Mouse (Mus musculus): ENCODE results near the gene Olfm3.

The Olfm3 gene

DNA sequence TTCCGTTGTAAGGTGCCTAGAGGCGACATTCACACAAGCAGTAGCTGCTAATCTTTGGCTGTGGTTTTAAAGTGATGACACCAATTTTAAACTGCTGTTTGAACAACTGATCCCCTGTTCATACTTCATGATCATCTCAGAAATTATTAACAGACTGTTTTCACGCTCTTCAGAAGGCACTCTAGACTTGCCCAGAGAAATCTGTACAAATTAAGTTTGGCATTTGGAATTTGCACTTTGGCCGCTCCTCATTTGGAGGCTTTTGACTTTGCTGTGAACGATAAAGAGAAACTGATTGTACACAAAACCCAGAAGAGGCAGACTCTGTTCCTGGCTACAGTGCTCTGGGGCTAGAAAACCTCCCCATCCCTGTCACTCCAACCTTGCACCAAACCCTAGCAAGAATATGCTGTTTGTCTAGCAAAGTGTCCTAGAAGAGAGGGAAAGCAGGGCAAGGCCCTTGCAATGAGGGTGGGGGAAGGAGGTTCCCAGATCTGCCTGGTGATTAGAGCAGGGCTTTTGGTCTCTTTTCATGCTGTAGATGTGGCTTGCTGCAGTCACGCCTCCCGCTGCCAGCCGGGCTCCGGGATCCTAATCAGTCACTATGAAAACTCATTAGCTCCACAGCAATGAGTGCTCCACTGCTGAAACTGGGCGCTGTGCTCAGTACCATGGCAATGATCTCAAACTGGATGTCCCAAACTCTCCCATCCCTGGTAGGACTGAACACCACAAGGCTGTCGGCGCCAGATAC is 176.7 kb downstream of the Olfm3 start:
- DNase-seq (ENCODE audit: low read depth, low spot score): no peak

GRCm38 (mm10) chr3:115081371-115081770 is 177.5 kb downstream of the Olfm3 start:
- no peak for DNase-seq (ENCODE audit: low read depth, low spot score)

GRCm38 (mm10) chr3:115082947-115083346 is 179.1 kb downstream of the Olfm3 start:
- no peak for DNase-seq (ENCODE audit: low read depth, low spot score)

GRCm38 (mm10) chr3:115088281-115088680 is 184.4 kb downstream of the Olfm3 start:
- no peak for DNase-seq (ENCODE audit: low read depth, low spot score)

- DNase-seq (ENCODE audit: low read depth, low spot score): no peak
Measured at GRCm38 (mm10) chr3:115090670-115091069, 186.8 kb downstream of the Olfm3 start.

GRCm38 (mm10) chr3:115095496-115095895 is 191.6 kb downstream of the Olfm3 start:
- DNase-seq (ENCODE audit: low read depth, low spot score): no peak

DNA sequence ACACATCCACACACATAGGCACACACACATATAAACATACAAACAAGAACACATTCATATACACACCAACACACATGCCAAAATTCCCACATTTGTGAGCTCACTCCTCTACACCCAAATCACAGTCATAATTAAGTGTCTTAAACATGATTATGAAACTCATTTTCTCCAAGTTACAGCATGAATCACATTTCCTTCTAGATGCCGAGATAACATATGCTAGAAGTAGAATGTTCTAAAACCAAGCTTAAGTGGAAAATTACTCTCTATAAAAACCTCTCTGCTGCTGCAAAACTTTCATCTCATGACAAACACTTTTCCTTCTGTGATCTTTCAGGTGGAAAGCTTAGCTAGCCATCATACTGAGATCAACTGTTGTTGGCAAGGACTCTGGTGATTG is 195.7 kb downstream of the Olfm3 start:
- DNase-seq (ENCODE audit: low read depth, low spot score): no peak

- no peak for DNase-seq (ENCODE audit: low read depth, low spot score)
Measured at GRCm38 (mm10) chr3:115104155-115104801, 200.4 kb downstream of the Olfm3 start.

DNA sequence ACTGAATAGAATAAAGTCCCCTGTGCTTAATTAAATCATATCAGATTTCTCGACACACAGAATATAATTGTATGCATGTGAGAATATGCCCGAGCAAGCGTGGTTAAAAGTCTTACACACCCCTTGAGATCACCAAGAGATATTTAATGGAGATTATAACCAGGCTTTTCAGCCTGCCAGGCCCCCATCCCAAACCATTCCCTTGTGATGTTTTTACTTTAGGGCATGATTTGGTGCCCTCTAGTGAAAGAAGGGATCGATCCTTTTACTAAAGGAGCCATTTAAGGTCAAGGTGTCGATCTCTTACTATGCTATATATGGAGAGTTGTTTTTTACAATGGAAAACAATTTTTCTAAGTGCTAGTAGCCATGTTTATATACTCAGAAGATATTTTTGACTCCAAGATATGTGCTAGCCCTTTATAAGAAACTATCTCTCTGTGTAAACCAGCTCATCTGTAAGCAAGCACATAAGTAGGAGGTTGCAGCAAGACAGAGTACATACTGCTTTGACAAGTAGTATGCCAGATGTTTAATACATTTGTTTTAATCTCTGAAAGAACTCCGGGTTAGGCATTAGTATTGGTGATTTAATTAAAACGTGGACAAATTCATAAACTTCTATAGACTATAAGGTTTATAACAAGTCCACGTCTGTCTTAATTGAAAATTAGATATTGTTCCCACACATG is 201.1 kb downstream of the Olfm3 start:
- no peak for DNase-seq (ENCODE audit: low read depth, low spot score)

GRCm38 (mm10) chr3:115145722-115146121 is 241.8 kb downstream of the Olfm3 start:
- no peak for DNase-seq (ENCODE audit: low read depth, low spot score)

DNA sequence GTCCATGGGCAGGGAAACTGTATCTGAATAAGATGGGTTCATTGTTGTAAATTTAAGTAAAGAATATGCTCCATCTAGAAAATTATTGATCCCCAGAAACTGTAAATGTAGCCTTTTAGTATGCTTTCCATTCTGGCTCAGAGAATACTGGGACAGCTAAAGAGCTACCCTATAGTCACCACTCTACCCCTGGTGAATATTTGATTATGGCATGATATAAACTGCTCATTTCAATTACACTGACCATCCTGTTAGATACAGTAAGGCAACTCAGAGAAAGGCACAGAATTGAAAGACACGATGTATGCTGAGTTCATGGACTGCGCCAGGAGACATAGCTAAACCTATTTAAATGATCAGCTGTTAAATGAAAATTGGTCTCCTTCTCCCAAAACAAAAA is 242.4 kb downstream of the Olfm3 start:
- DNase-seq (ENCODE audit: low read depth, low spot score): no peak

DNA sequence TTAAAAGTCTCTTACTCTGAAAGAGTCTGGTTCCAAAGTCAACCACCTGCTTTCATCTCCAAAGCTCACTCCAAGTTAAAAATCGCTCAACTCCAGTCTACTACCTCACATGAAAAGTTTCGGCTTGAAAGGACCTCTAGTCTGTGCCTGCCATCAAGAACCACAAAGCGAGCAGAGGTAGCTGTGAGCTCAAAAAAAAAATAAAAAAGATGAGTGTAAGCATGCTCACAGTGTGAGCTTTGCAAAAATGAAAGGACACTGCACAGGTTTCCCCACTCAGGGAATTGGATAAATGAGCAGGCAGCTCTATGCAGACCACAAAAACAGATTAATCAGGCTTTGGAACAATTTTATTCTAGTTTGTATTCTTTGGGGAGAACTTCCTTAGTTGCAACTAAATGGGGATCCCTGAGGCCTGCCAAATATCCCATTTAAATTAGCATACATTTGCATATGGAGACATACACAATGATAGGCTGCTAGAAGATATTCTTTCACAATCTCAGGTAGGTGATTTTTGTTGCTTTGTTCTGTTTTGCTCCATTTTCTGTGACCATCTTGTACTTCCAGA is 255.1 kb downstream of the Olfm3 start:
- no peak for DNase-seq (ENCODE audit: low read depth, low spot score)

DNA sequence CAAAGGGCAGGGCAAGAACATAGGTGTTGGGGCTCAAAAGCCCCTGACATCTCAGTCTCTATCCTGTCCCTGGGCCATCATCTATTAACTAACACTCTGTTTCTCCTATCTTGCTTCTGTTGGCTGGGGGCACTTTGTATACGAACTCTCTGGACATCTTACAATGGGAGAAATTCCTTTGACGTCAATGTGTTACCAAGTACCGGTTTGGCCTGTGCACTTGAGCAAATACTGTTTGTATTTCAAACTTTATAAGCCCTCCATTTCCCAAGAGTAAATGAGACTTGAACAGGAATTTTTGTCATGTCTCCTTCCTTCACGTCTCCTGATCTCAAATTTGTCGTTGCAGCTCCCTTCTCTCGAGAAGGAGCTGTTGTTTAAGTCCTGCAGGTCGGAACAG is 270.7 kb downstream of the Olfm3 start:
- DNase-seq (ENCODE audit: low read depth, low spot score): no peak
